Mouse (Mus musculus) heart, embryonic 14.5 days (tissue): ENCODE data around the gene Col26a1. TPM values are rescaled to one million over a fixed set of nuclear protein-coding genes. Genes with fewer than 3 reads are reported as not detected.

Experiments used
- ATAC-seq: fragments of 200-750 bp; cut with Nextera tagmentation; 2 replicates; pipeline ENCODE4 v1.8.0; 2017; ENCODE audit warnings: low read depth, moderate TSS enrichment; ENCODE audit not compliant: insufficient number of reproducible peaks, insufficient read depth, low FRiP score
- H3K27ac ChIP-seq, 2 experiments: fragments of 200-500 bp in 1 of 2; fragments of 300-500 bp in 1 of 2; sonication (generic) in 1 of 2; replicated peaks in 1 of 2; 2 replicates each; pipeline ENCODE4 v1.5.1; 2012 to 2014; ENCODE audit warnings: low read depth in 2 of 2, low read length in 2 of 2, control low read depth in 1 of 2, mild to moderate bottlenecking in 1 of 2, mixed read lengths in 1 of 2; ENCODE audit not compliant: control insufficient read depth in 1 of 2, insufficient read depth in 1 of 2
- H3K27me3 ChIP-seq: fragments of 300-500 bp; sonication (generic); 2 replicates; pipeline ENCODE4 v1.6.1; 2014; ENCODE audit warnings: mild to moderate bottlenecking, low read length, control low read depth; ENCODE audit not compliant: control insufficient read depth, insufficient read depth
- H3K36me3 ChIP-seq: fragments of 300-500 bp; sonication (generic); 2 replicates; pipeline ENCODE4 v1.6.1; 2014; ENCODE audit warnings: mild to moderate bottlenecking, control low read depth, low read length, mixed read lengths; ENCODE audit not compliant: control insufficient read depth, insufficient read depth
- H3K4me1 ChIP-seq, 2 experiments: fragments of 200-500 bp in 1 of 2; fragments of 300-500 bp in 1 of 2; sonication (generic) in 1 of 2; 2 replicates each; pipeline ENCODE4 v1.6.1; 2012 to 2014; ENCODE audit warnings: low read length in 2 of 2, control low read depth in 1 of 2, mixed read lengths in 1 of 2; ENCODE audit not compliant: control insufficient read depth in 2 of 2, insufficient read depth in 2 of 2
- H3K4me2 ChIP-seq: fragments of 300-500 bp; sonication (generic); 2 replicates; pipeline ENCODE4 v1.6.1; 2014; ENCODE audit warnings: mild to moderate bottlenecking, low read length
- H3K4me3 ChIP-seq, 2 experiments: fragments of 200-500 bp in 1 of 2; fragments of 300-500 bp in 1 of 2; sonication (generic) in 1 of 2; 2 replicates each; pipeline ENCODE4 v1.5.1; 2012 to 2014; ENCODE audit warnings: low read length in 2 of 2, mild to moderate bottlenecking in 2 of 2, control low read depth in 1 of 2, low read depth in 1 of 2, moderate library complexity in 1 of 2; ENCODE audit not compliant: control insufficient read depth in 1 of 2, insufficient read depth in 1 of 2
- H3K9ac ChIP-seq: fragments of 300-500 bp; sonication (generic); 2 replicates; pipeline ENCODE4 v1.6.1; 2014; ENCODE audit warnings: mild to moderate bottlenecking, low read length
- H3K9me3 ChIP-seq: fragments of 300-500 bp; sonication (generic); 2 replicates; pipeline ENCODE4 v1.6.1; 2016; ENCODE audit warnings: low read length, control low read depth; ENCODE audit not compliant: control insufficient read depth
- WGBS: fragments of 180-500 bp; shearing (Covaris S2); extraction: QIAGEN DNeasy Blood & Tissue Kit; methylation state at CpG from one replicate; pipeline ENCODE4 v1.1.7; 2014; 5-methylcytosine and 5-hydroxymethylcytosine counted together
- polyA plus RNA-seq: library from polyadenylated mRNA; unstranded; fragments of >200 nt; fragmentation: Nextera tagmentation; extraction: Ambion mirVana; gene quantifications from 2 replicates; pipeline ENCODE4 v1.2.1, GENCODE M21; 2014

Col26a1 gene
- polyA plus RNA-seq, 1 experiment from 2014 or later, result 14.2 TPM

DNA sequence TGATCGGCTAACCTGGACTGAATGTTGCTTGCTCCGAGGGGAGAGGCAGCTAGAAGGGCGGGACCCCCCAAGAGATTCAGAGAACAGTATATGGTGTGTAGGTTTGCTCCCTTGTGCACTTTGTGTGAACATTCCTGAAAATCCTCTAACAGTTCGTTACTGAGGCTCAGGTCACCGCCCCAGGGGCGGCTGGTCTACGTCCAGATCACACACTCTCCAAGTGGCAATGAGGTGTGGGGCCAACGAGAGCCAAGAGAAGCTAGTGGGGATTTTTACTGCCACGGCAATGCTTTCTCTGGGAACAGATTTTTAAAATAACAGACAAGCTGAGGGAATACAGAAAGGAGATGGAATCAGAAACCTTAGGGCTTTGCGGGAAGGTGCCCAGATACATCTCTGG is 8.7 kb downstream of the Col26a1 start:
- no peak overlapping the region for H3K4me2 ChIP-seq
- no peaks in the 10 kb centered on the region for H3K9me3 ChIP-seq
- no peak for ATAC-seq
- H3K9ac ChIP-seq, result no peak overlapping the region
- H3K4me1 ChIP-seq, result no peaks in the 10 kb centered on the region; a peak in 1 of 4 replicates
- H3K27ac ChIP-seq, result no peak overlapping the region
- WGBS, result 49% methylated on average over 10 of the region's 10 CpGs
- H3K36me3 ChIP-seq, result no peaks in the 10 kb centered on the region
- H3K4me3 ChIP-seq, result no peak overlapping the region
- H3K27me3 ChIP-seq, result no peaks in the 10 kb centered on the region

DNA sequence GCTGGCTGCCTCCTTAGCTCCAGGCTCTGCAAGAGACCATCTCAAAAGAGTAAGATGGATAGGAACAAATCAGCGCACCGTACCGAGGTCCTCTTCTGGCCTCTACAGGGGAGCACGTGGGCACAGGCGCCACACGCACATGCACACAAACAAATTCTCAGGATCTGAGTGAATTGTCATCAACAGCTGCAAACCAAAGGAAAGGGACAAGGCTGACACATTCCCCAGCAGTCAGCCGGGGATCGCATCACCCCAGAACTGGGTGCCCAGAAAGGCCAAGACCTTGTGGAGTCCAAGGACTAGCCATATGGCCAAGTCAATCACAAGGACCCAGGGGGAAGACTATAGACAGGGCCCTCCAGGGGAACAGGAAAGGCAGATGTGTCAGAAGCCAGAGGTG is 10.6 kb downstream of the Col26a1 start:
- H3K27ac ChIP-seq, result no peak overlapping the region
- H3K9ac ChIP-seq, result no peak overlapping the region
- ATAC-seq, result no peak
- no peaks in the 10 kb centered on the region; a peak in 1 of 4 replicates for H3K4me1 ChIP-seq
- no peaks in the 10 kb centered on the region for H3K27me3 ChIP-seq
- no peak overlapping the region for H3K4me2 ChIP-seq
- H3K36me3 ChIP-seq, result no peaks in the 10 kb centered on the region
- 75% methylated on average over 8 of the region's 8 CpGs for WGBS
- no peak overlapping the region for H3K4me3 ChIP-seq
- H3K9me3 ChIP-seq, result no peaks in the 10 kb centered on the region

DNA sequence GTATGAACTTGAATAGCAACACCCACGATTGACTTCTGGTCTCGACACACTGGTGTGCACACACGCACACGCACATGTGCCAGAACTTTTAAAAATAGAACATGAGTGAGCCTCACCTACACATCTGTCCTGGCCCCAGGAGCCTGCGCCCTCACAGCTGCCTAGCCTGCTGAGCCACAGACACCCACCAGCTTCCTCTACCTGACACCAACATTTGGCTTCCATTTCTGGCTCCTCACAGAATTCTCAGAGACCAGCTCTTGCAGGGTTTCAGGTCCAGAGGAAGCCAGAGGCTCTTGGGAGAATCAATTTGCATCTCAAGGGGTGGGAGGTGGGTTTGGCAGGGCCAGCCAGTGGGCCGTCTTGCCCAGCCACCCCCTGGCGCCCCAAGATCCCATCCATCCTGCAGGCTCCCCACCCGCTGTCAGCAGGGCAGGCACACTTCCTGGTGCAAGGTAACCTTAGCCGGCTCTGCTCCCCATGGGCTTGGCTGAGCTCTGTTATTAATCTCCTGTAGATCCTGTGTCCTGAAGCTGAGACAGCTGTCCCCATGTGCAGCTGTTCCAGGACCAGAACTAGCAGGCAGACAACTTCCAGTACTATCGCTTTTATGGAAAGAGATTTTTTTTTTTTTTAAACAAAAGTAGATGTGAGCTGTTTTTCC is 13.4 kb downstream of the Col26a1 start:
- no peak overlapping the region for H3K27ac ChIP-seq
- no peak overlapping the region for H3K9ac ChIP-seq
- H3K4me1 ChIP-seq, result peaks cover 3% of the 10 kb centered on the region in 2 experiments
- no peak for ATAC-seq
- H3K9me3 ChIP-seq, result no peaks in the 10 kb centered on the region
- 52% methylated on average over 10 of the region's 10 CpGs for WGBS
- no peaks in the 10 kb centered on the region for H3K36me3 ChIP-seq
- H3K27me3 ChIP-seq, result no peaks in the 10 kb centered on the region
- no peak overlapping the region for H3K4me3 ChIP-seq
- H3K4me2 ChIP-seq, result no peak overlapping the region

DNA sequence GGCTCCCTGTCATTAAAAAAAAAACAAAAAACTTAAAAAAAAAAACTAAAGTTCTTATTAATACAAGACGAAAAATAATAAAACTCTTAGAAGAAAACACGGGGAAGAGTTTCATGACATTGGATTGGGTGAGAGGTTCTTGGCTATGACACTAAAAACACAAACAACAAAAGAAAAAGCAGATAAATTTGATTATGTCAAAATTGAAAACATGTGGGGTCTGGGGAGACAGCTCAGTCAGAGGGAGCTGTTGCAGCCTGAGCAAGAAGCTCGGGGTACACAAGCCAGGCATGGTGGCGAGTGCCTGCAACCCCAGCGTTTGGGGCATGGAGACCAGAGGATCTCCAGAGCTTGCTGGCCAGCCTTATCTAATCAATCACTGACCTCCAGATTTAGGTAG is 15.3 kb downstream of the Col26a1 start:
- H3K9ac ChIP-seq, result no peak overlapping the region
- no peaks in the 10 kb centered on the region for H3K9me3 ChIP-seq
- no peak overlapping the region for H3K27ac ChIP-seq
- 63% methylated on average over 5 of the region's 5 CpGs for WGBS
- H3K4me2 ChIP-seq, result no peak overlapping the region
- H3K4me3 ChIP-seq, result no peak overlapping the region
- H3K4me1 ChIP-seq, result peaks cover 21 to 22% of the 10 kb centered on the region in 2 experiments
- H3K27me3 ChIP-seq, result peaks cover 3% of the 10 kb centered on the region; the same call in 1 of the 2 replicates
- no peaks in the 10 kb centered on the region for H3K36me3 ChIP-seq
- ATAC-seq, result no peak

DNA sequence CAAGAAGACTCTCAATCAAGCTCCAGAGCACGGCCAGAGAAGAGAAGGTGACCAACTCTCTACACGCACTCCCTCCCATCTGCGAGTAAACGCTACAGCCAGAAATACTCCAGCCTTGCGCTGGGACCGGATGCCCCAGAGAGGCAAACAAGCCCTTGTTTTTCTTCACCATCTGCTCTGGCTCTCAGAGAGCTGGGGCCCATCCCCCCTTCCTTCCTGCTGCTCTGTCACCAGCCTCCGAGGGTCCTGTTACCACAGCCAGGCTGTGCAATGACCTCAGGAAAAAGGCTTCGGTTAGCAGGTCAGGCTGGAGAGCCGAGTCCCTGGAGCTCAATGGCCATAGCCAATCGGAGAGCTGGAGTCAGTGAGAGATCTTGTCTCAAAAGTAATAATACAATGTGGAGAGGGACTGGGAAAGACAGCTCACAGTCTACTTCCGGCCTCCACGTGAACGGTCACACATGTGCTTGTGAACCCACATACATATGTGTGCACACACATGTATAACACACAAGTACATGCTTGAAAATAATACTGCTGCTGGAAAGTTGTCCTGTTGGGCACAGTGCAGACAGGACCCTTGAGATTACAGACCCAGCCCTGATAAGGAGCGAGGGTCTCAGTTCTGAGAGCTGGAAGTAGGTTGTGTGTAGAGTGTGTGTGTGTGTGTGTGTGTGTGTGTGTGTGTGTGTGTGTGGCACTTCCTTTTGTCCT is 18.9 kb downstream of the Col26a1 start:
- H3K4me1 ChIP-seq, result peaks cover 27 to 28% of the 10 kb centered on the region in 2 experiments
- H3K9ac ChIP-seq, result no peak overlapping the region
- no peaks in the 10 kb centered on the region for H3K9me3 ChIP-seq
- H3K27me3 ChIP-seq, result peaks cover 18% of the 10 kb centered on the region
- peak overlapping the region; percentile 48 for H3K4me2 ChIP-seq
- H3K4me3 ChIP-seq, result no peak overlapping the region
- H3K36me3 ChIP-seq, result no peaks in the 10 kb centered on the region
- peak overlapping the region; percentile 67 to 86 for H3K27ac ChIP-seq
- ATAC-seq, result peak; percentile 81
- 3% methylated on average over 14 of the region's 14 CpGs for WGBS

DNA sequence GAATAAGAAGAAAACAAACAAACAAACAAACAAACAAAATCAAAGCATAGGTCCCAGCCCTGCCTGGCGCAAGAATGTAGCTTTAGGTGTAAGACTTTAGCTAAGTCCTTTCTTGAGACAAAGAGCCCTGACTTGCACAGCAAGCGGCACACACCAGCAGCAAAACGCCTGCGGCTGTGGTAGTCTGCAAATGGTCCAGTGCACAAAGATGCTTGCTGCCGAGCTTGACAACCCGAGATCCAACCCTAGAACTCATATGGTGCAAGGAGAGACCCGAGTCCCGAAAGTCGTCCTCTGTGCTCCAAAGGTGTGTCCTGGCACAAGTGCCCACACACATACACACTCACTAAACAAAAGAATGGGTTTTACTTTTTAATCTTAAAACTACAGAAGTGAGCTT is 19.7 kb downstream of the Col26a1 start:
- ATAC-seq, result no peak
- Histone ChIP-seq H3K9me3 (no peaks in the 10 kb centered on the region), H3K4me3 (no peak overlapping the region), H3K4me1 (peaks cover 27 to 28% of the 10 kb centered on the region in 2 experiments), H3K9ac (no peak overlapping the region; the same call in 1 of the 2 replicates), H3K36me3 (no peaks in the 10 kb centered on the region), H3K27ac (peak overlapping the region; percentile 67 to 86), H3K27me3 (peaks cover 18% of the 10 kb centered on the region), H3K4me2 (peak overlapping the region; percentile 48)
- WGBS, result 50% methylated on average over 9 of the region's 9 CpGs

DNA sequence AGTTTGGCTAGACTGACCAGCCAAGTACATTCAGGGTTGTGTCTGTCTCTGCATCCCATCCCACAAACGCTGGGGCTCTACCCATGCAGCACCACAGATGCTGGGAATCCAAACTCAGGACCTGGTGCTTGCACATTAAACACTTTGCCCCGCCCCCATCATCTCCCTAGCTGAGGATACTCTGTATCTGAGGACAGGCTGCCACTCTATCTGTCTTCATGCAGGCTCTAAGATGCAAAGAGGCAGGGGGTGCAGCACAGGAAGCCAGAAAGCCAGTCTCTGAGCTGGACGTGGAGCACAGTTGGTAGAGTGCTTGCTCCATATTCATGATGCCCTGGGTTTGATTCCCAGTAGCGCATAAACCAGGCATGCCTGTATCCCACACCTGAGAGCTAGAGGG is 20.2 kb downstream of the Col26a1 start:
- no peak overlapping the region for H3K4me2 ChIP-seq
- WGBS, result 64% methylated on average over 4 of the region's 4 CpGs
- H3K27ac ChIP-seq, result peak overlapping the region; percentile 67 to 86; a peak in 3 of 4 replicates
- no peak for ATAC-seq
- no peak overlapping the region for H3K4me3 ChIP-seq
- H3K36me3 ChIP-seq, result no peaks in the 10 kb centered on the region
- H3K4me1 ChIP-seq, result peaks cover 27 to 28% of the 10 kb centered on the region in 2 experiments
- peaks cover 18% of the 10 kb centered on the region for H3K27me3 ChIP-seq
- no peak overlapping the region for H3K9ac ChIP-seq
- no peaks in the 10 kb centered on the region for H3K9me3 ChIP-seq
